Mouse (Mus musculus): ENCODE results near the gene Olfr1392. TPM values are rescaled to one million over a fixed set of nuclear protein-coding genes. Genes with fewer than 3 reads are reported as not detected.
"Not testable (repeated sequence)": the region's sequence is repeated elsewhere in the genome, so short reads cannot be mapped to it uniquely, and the experiment has no call there.

Gene Olfr1392
- polyA plus RNA-seq, 1 experiment = 2.2 TPM

DNA sequence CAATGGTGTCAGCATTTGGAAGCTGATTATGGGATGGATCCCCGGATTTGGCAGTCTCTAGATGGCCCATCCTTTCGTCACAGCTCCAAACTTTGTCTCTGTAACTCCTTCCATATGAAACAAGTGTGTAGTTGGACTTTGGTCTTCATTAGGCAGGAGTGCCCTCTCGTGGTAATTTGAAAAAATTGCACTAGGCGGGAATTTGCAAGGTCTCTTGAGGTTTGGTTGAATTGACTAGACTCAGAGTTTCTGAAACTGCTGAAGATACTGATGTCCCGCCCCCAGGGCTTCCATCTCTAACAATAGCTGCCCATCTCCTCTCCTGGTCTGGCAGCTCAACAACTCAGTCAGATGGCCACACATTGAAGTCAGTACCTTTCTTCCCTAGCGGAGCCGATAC lies 13.7 kb upstream of the Olfr1392 start:
- Histone ChIP-seq H3K36me3 (ENCODE audit: control insufficient read depth, insufficient read depth, low read length) (no peaks in the 10 kb centered on the region), H3K4me3 (ENCODE audit: control insufficient read depth, low read depth, low read length) (no peak overlapping the region), H3K27ac (ENCODE audit: control insufficient read depth, insufficient read depth, low read depth, low read length) (no peak overlapping the region), H3K4me1 (ENCODE audit: control insufficient read depth, insufficient read depth, low read length) (0 out of 2 replicates have a peak, but pooled peaks cover 2% of the 10 kb centered on the region), H3K27me3 (ENCODE audit: control insufficient read depth, insufficient read depth, low read length) (no peaks in the 10 kb centered on the region)
- TF ChIP-seq CTCF (IDR thresholded peaks at IDR 0.05; ENCODE audit: control insufficient read depth, insufficient read depth, insufficient replicate concordance, low read depth, low read length) (no peak), POLR2A (IDR thresholded peaks at IDR 0.05; ENCODE audit: control insufficient read depth, low read depth, low read length) (no peak)

GRCm38 (mm10) chr11:49273834-49274519 lies 11.1 kb upstream of the Olfr1392 start:
- no peaks in the 10 kb centered on the region for H3K36me3 ChIP-seq (ENCODE audit: control insufficient read depth, insufficient read depth, low read length)
- TF ChIP-seq POLR2A (IDR thresholded peaks at IDR 0.05; ENCODE audit: control insufficient read depth, low read depth, low read length) (no peak), CTCF (IDR thresholded peaks at IDR 0.05; ENCODE audit: control insufficient read depth, insufficient read depth, insufficient replicate concordance, low read depth, low read length) (no peak)
- no peak overlapping the region for H3K4me3 ChIP-seq (ENCODE audit: control insufficient read depth, low read depth, low read length)
- H3K27ac ChIP-seq (ENCODE audit: control insufficient read depth, insufficient read depth, low read depth, low read length) = no peak overlapping the region
- no peaks in the 10 kb centered on the region for H3K4me1 ChIP-seq (ENCODE audit: control insufficient read depth, insufficient read depth, low read length)
- H3K27me3 ChIP-seq (ENCODE audit: control insufficient read depth, insufficient read depth, low read length) = no peaks in the 10 kb centered on the region

GRCm38 (mm10) chr11:49278222-49278621 lies 6.9 kb upstream of the Olfr1392 start, which contains the start of gene Olfr1393:
TSS of gene Olfr1393 (plus strand) at chr11:49278304.
- Histone ChIP-seq H3K36me3 (ENCODE audit: control insufficient read depth, insufficient read depth, low read length) (no peaks in the 10 kb centered on the region), H3K27me3 (ENCODE audit: control insufficient read depth, insufficient read depth, low read length) (no peaks in the 10 kb centered on the region), H3K27ac (ENCODE audit: control insufficient read depth, insufficient read depth, low read depth, low read length) (no peak within 1 kb of the TSS), H3K4me1 (ENCODE audit: control insufficient read depth, insufficient read depth, low read length) (no peaks in the 10 kb centered on the region), H3K4me3 (ENCODE audit: control insufficient read depth, low read depth, low read length) (no peak within 1 kb of the TSS)
- TF ChIP-seq POLR2A (IDR thresholded peaks at IDR 0.05; ENCODE audit: control insufficient read depth, low read depth, low read length) = no peak
- TF ChIP-seq CTCF (IDR thresholded peaks at IDR 0.05; ENCODE audit: control insufficient read depth, insufficient read depth, insufficient replicate concordance, low read depth, low read length) = no peak

DNA sequence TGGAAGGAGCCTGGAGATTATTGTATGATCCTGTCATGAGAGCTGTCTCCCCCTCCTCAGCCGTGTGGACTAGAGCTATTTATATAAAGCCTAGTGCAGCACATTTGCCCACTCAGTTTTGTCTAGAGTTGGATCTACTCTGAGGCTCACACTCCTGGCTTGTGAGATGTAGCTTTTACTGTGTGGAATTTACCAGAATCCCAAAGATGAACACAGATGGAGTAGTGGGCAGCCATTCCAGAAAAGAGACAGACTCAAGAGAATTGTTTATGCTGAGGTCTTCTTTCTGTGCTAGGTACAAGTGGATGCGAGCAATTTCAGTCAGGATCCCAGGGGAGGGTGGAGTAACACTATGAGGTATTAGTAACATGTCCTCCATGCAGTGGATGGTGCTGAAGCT lies 2.2 kb downstream of the Olfr1392 start:
- Histone ChIP-seq H3K36me3 (ENCODE audit: control insufficient read depth, insufficient read depth, low read length) (no peaks in the 10 kb centered on the region), H3K27ac (ENCODE audit: control insufficient read depth, insufficient read depth, low read depth, low read length) (no peak overlapping the region), H3K4me3 (ENCODE audit: control insufficient read depth, low read depth, low read length) (no peak overlapping the region), H3K27me3 (ENCODE audit: control insufficient read depth, insufficient read depth, low read length) (no peaks in the 10 kb centered on the region), H3K4me1 (ENCODE audit: control insufficient read depth, insufficient read depth, low read length) (no peaks in the 10 kb centered on the region)
- no peak for TF ChIP-seq CTCF (IDR thresholded peaks at IDR 0.05; ENCODE audit: control insufficient read depth, insufficient read depth, insufficient replicate concordance, low read depth, low read length)
- TF ChIP-seq POLR2A (IDR thresholded peaks at IDR 0.05; ENCODE audit: control insufficient read depth, low read depth, low read length) = no peak

DNA sequence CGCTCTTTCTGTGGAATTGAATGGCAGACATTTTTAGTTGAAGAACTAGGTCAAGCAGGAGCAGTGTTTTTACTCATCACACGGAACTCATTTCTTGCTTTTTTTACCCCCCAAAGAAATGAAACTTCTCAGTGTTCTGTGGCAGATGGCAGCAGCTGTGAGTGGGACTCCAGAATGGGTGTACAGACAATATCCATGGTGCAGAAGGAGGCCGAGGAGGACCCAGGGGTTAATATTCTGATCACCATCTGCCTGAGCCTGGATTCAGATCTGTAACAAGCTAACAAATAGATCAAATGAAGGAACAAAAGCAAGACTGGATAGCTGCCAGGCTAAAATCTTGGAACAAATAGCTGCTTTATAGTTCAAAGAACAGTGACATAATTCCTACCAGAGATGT lies 7.7 kb downstream of the Olfr1392 start:
- TF ChIP-seq CTCF (IDR thresholded peaks at IDR 0.05; ENCODE audit: control insufficient read depth, insufficient read depth, insufficient replicate concordance, low read depth, low read length) (no peak), POLR2A (IDR thresholded peaks at IDR 0.05; ENCODE audit: control insufficient read depth, low read depth, low read length) (no peak)
- H3K27ac ChIP-seq (ENCODE audit: control insufficient read depth, insufficient read depth, low read depth, low read length) = no peak overlapping the region
- H3K36me3 ChIP-seq (ENCODE audit: control insufficient read depth, insufficient read depth, low read length) = no peaks in the 10 kb centered on the region
- H3K27me3 ChIP-seq (ENCODE audit: control insufficient read depth, insufficient read depth, low read length) = no peaks in the 10 kb centered on the region
- no peak overlapping the region for H3K4me3 ChIP-seq (ENCODE audit: control insufficient read depth, low read depth, low read length)
- no peaks in the 10 kb centered on the region for H3K4me1 ChIP-seq (ENCODE audit: control insufficient read depth, insufficient read depth, low read length)

GRCm38 (mm10) chr11:49304441-49304840 lies 19.4 kb downstream of the Olfr1392 start, which contains the start of gene Olfr10:
TSS of gene Olfr10 (plus strand) at chr11:49304741.
- TF ChIP-seq POLR2A (IDR thresholded peaks at IDR 0.05; ENCODE audit: control insufficient read depth, low read depth, low read length) (no peak), CTCF (IDR thresholded peaks at IDR 0.05; ENCODE audit: control insufficient read depth, insufficient read depth, insufficient replicate concordance, low read depth, low read length) (no peak)
- no peaks in the 10 kb centered on the region for H3K36me3 ChIP-seq (ENCODE audit: control insufficient read depth, insufficient read depth, low read length)
- H3K4me1 ChIP-seq (ENCODE audit: control insufficient read depth, insufficient read depth, low read length) = no peaks in the 10 kb centered on the region
- H3K27ac ChIP-seq (ENCODE audit: control insufficient read depth, insufficient read depth, low read depth, low read length) = no peak within 1 kb of the TSS
- H3K27me3 ChIP-seq (ENCODE audit: control insufficient read depth, insufficient read depth, low read length) = no peaks in the 10 kb centered on the region
- no peak within 1 kb of the TSS for H3K4me3 ChIP-seq (ENCODE audit: control insufficient read depth, low read depth, low read length)

DNA sequence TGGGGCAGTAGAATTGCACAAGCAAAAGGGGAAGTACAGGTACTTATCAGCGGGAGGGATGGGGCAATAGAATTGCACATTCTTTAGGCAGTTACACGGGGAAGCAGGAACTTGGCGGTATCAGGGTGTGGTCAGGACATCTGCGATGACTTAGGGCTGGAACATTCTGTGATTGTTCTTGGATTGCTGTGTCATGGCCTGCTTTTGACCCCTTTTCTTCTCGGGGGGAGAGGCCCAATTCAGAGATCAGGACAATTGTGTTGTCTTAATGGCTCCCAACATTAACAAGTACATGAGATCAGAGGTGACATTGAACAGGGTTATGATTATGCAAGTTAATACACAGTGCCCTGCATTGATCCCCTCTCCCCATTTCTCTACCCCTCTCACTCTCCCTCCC lies 23.5 kb downstream of the Olfr1392 start:
- not testable (repeated sequence) for H3K4me3 ChIP-seq (ENCODE audit: control insufficient read depth, low read depth, low read length); H3K27ac ChIP-seq (ENCODE audit: control insufficient read depth, insufficient read depth, low read depth, low read length); H3K27me3 ChIP-seq (ENCODE audit: control insufficient read depth, insufficient read depth, low read length); H3K36me3 ChIP-seq (ENCODE audit: control insufficient read depth, insufficient read depth, low read length); H3K4me1 ChIP-seq (ENCODE audit: control insufficient read depth, insufficient read depth, low read length)

DNA sequence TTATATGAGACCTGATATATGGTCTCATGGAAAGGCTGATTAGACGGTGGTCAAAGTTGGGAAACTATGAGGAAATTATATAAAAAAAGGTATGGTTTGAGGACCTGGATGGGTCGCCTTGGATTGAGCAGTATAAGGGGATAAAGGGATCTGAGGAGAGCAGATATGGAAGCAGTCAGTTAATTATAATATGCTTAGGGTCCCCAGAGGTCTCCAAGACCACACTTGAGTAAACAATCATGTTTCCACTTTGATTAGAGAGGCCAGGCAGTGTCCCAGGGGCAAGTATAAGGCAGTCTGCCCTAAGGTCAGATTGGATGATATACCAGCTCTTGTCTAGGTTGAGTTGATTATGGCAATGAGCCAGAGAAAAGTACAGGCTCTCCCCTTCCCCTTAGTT lies 37.4 kb downstream of the Olfr1392 start, which contains the start of gene Olfr1391:
Olfr1391 (plus strand) TSS at position 301 of the 400 bp plus-strand sequence.
- Histone ChIP-seq H3K27me3 (ENCODE audit: control insufficient read depth, insufficient read depth, low read length) (no peaks in the 10 kb centered on the region), H3K4me3 (ENCODE audit: control insufficient read depth, low read depth, low read length) (no peak within 1 kb of the TSS), H3K27ac (ENCODE audit: control insufficient read depth, insufficient read depth, low read depth, low read length) (no peak within 1 kb of the TSS), H3K4me1 (ENCODE audit: control insufficient read depth, insufficient read depth, low read length) (no peaks in the 10 kb centered on the region), H3K36me3 (ENCODE audit: control insufficient read depth, insufficient read depth, low read length) (no peaks in the 10 kb centered on the region)
- no peak for TF ChIP-seq POLR2A (IDR thresholded peaks at IDR 0.05; ENCODE audit: control insufficient read depth, low read depth, low read length)
- no peak for TF ChIP-seq CTCF (IDR thresholded peaks at IDR 0.05; ENCODE audit: control insufficient read depth, insufficient read depth, insufficient replicate concordance, low read depth, low read length)

All from testis, adult 2 months (tissue).